Mouse (Mus musculus) embryonic facial prominence, embryonic 12.5 days (tissue): Measurements from ENCODE around the gene Glipr1. TPM values are rescaled to one million over a fixed set of nuclear protein-coding genes. Genes with fewer than 3 reads are reported as not detected.

Experiments used
- ATAC-seq: fragments of 200-750 bp; cut with Nextera tagmentation; 2 replicates; pipeline ENCODE4 v1.8.0; 2017; ENCODE audit not compliant: insufficient number of reproducible peaks, insufficient read depth, low FRiP score, low TSS enrichment
- H3K27ac ChIP-seq: fragments of 300-500 bp; sonication (generic); 2 replicates; pipeline ENCODE4 v1.5.1; 2016; ENCODE audit warnings: mild to moderate bottlenecking
- H3K27me3 ChIP-seq: fragments of 300-500 bp; sonication (generic); 2 replicates; pipeline ENCODE4 v1.6.1; 2016; ENCODE audit warnings: mild to moderate bottlenecking, moderate library complexity
- H3K36me3 ChIP-seq: fragments of 300-500 bp; sonication (generic); 2 replicates; pipeline ENCODE4 v1.6.1; 2016; ENCODE audit warnings: mild to moderate bottlenecking
- H3K4me1 ChIP-seq: fragments of 300-500 bp; sonication (generic); 2 replicates; pipeline ENCODE4 v1.6.1; 2016
- H3K4me2 ChIP-seq: fragments of 300-500 bp; sonication (generic); replicated peaks from 2 replicates; pipeline ENCODE4 v1.6.1; 2016; ENCODE audit warnings: mild to moderate bottlenecking, moderate library complexity
- H3K4me3 ChIP-seq: fragments of 300-500 bp; sonication (generic); 2 replicates; pipeline ENCODE4 v1.5.1; 2016; ENCODE audit warnings: mild to moderate bottlenecking
- H3K9ac ChIP-seq: fragments of 300-500 bp; sonication (generic); 2 replicates; pipeline ENCODE4 v1.6.1; 2016; ENCODE audit warnings: mild to moderate bottlenecking, moderate library complexity
- H3K9me3 ChIP-seq: fragments of 300-500 bp; sonication (generic); 2 replicates; pipeline ENCODE4 v1.6.1; 2016; ENCODE audit warnings: mild to moderate bottlenecking, moderate library complexity
- WGBS: fragments of 180-500 bp; shearing (Covaris S2); methylation state at CpG from one replicate; pipeline ENCODE4 v1.1.7; 2016; 5-methylcytosine and 5-hydroxymethylcytosine counted together
- polyA plus RNA-seq: library from polyadenylated mRNA; unstranded; fragments of >200 nt; fragmentation: Nextera tagmentation; extraction: Ambion mirVana; gene quantifications from 2 replicates; pipeline ENCODE4 v1.2.1, GENCODE M21; 2016

Glipr1 gene
- polyA plus RNA-seq, 1 experiment from 2014 or later: 2.4 TPM

DNA sequence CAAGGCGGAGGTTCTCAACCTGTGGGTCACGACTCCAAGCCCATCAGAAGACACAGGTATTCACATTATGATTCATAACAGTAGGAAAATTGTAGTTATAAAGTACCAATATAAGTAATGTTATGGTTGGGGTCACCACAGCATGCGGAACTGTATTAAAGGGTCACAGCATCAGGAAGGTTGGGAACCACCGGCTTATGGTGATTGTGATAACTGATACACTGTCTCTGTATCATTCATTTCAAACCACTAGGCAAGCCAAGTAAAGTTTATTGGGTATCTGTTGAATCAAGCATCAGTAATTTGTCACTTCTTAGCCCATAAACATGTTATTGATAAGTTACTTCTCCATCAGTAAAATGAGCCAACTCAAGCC, 44.4 kb downstream of the Glipr1 start:
- no peaks in the 10 kb centered on the region for H3K27me3 ChIP-seq
- H3K27ac ChIP-seq: no peak overlapping the region
- H3K36me3 ChIP-seq: no peaks in the 10 kb centered on the region
- WGBS: 40% methylated on average over 4 of the region's 4 CpGs
- ATAC-seq: no peak
- H3K4me1 ChIP-seq: 0 out of 2 replicates have a peak, but pooled peaks cover 3% of the 10 kb centered on the region
- no peak overlapping the region for H3K9ac ChIP-seq
- H3K4me3 ChIP-seq: no peak overlapping the region
- H3K4me2 ChIP-seq: no peak overlapping the region
- H3K9me3 ChIP-seq: no peaks in the 10 kb centered on the region

DNA sequence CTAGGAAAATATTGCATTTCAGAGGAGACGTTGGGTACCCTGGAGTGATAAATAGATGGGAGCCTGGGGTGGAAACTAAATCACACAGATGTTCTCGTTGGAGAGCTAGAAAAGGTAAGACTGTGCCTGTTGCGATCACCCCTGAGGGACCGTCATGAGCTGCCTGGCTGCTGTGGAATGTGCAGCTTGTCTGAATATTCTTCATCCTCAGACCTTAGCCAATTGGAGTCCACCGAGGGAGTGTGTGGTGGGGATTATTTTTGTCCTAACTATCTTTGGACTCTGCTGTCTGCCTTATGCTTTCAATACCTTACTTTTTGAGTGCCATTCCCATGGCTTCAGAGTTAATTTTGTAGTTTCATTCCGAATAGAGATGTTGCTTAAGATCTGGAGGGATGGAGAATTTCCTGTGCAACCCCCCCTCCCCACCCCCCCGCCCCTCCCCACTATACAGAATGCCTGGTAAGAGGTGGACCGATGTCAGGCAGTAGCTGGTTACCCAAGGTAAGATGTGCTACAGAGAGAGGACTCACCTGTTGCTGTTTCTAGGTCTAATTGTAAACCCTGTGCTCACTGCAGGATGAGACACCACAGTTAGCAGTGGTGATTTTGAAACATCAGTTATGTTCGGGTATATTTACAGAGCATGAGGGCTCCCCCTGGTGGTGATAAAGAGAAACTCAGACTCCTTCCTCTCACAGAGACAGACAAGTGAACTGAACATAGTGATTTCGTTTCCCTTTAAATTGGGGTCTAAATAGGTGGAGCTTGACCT, 45.0 kb downstream of the Glipr1 start:
- H3K9ac ChIP-seq: no peak overlapping the region
- peak; percentile 81 for ATAC-seq
- H3K4me2 ChIP-seq: no peak overlapping the region
- WGBS: 51% methylated on average over 10 of the region's 10 CpGs
- no peaks in the 10 kb centered on the region for H3K36me3 ChIP-seq
- H3K4me1 ChIP-seq: 0 out of 2 replicates have a peak, but pooled peaks cover 3% of the 10 kb centered on the region
- H3K27me3 ChIP-seq: no peaks in the 10 kb centered on the region
- H3K4me3 ChIP-seq: no peak overlapping the region
- H3K9me3 ChIP-seq: no peaks in the 10 kb centered on the region
- no peak overlapping the region for H3K27ac ChIP-seq

DNA sequence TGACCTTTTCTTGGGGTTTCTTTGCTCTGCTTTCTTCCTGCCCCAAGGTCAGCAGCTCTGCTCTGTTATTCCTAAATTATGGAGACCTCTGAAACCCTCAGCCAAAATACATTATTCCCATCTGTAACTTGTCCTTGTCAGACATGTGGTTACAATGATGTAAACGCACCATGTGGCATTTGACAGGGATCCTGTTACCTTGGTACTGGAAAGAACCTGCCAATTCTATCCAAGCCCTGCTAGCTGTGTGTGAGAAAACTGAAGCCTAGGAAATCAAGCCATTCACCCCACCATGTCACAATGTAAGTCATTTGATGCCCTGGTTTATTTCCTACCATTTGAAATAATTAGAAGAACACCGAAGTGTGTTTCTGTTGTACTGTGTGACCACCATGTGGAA, 46.6 kb downstream of the Glipr1 start:
- no peaks in the 10 kb centered on the region for H3K27me3 ChIP-seq
- H3K9me3 ChIP-seq: no peaks in the 10 kb centered on the region
- 0 out of 2 replicates have a peak, but pooled peaks cover 3% of the 10 kb centered on the region for H3K4me1 ChIP-seq
- ATAC-seq: no peak
- no peak overlapping the region for H3K9ac ChIP-seq
- no peak overlapping the region for H3K27ac ChIP-seq
- H3K4me2 ChIP-seq: no peak overlapping the region
- no peaks in the 10 kb centered on the region for H3K36me3 ChIP-seq
- 40% methylated on average over 2 of the region's 2 CpGs for WGBS
- no peak overlapping the region for H3K4me3 ChIP-seq

DNA sequence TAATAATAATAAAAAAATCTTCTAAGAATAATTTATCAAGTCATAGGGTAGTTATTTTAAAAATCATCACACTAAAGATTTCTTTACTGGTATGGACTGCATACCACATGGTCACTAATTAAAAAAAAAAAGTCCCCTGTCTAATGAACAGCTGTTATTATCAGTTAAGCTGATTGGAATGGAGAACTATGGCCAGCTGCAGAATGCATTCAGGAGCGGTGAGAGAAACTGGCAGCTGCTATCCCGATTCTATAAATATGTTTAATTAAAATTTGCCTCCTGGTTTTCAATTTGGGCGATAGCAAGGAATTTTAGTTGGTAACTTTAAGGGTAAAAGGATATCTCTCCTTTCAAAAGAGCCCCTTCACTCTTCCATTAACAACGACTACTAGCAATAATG, 53.4 kb downstream of the Glipr1 start:
- no peaks in the 10 kb centered on the region for H3K36me3 ChIP-seq
- no peak overlapping the region for H3K4me2 ChIP-seq
- H3K27ac ChIP-seq: no peak overlapping the region
- WGBS: 64% methylated on average over 4 of the region's 4 CpGs
- ATAC-seq: no peak
- no peaks in the 10 kb centered on the region for H3K4me1 ChIP-seq
- H3K27me3 ChIP-seq: no peaks in the 10 kb centered on the region
- H3K9ac ChIP-seq: no peak overlapping the region
- no peaks in the 10 kb centered on the region for H3K9me3 ChIP-seq
- no peak overlapping the region for H3K4me3 ChIP-seq

DNA sequence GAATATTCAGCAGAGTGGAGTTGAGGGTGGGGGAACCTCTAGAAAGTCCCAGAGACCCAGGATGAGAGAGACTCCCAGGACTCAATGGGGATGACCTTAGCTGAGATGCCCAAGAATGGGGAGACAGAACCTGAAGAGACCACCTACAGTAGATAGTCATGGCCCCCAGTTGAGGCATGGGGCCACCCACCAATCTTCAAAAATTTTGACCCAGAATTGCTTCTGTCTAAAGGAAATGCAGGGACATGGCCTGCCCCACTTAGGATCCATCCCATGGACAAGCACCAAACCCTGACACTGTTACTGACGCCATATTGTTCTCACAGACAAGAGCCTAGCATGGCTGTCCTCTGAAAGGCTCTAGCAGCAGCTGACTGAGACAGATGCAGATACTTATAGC, 54.4 kb downstream of the Glipr1 start:
- Histone ChIP-seq H3K9me3 (no peaks in the 10 kb centered on the region), H3K4me1 (no peaks in the 10 kb centered on the region), H3K4me3 (no peak overlapping the region), H3K36me3 (no peaks in the 10 kb centered on the region), H3K27ac (no peak overlapping the region), H3K9ac (no peak overlapping the region), H3K4me2 (no peak overlapping the region), H3K27me3 (no peaks in the 10 kb centered on the region)
- 95% methylated on average over 1 of the region's 1 CpGs for WGBS
- no peak for ATAC-seq

DNA sequence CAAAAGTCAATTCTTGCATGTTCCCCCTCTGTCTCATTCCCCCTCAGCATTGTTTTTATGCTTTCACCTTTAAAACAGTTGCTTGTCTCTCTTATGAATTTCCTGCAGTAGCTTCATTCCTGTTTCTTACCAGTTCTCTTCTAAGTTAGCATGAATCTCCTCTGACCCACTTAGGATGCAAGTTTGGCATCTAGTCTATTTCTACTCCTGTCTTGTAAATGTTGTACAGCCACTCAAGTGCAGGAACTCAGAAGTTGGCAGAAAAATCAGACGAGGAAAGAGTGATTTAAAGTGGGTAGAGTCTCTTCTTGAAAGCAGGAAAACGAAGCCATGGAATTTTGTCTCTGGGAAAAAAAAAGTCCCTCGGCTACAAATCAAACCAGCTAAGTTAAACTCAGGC, 56.9 kb downstream of the Glipr1 start:
- Histone ChIP-seq H3K27me3 (no peaks in the 10 kb centered on the region), H3K36me3 (no peaks in the 10 kb centered on the region), H3K27ac (no peak overlapping the region), H3K4me2 (no peak overlapping the region), H3K9ac (no peak overlapping the region), H3K4me1 (no peaks in the 10 kb centered on the region), H3K4me3 (no peak overlapping the region), H3K9me3 (no peaks in the 10 kb centered on the region)
- ATAC-seq: no peak
- 73% methylated on average over 3 of the region's 3 CpGs for WGBS

DNA sequence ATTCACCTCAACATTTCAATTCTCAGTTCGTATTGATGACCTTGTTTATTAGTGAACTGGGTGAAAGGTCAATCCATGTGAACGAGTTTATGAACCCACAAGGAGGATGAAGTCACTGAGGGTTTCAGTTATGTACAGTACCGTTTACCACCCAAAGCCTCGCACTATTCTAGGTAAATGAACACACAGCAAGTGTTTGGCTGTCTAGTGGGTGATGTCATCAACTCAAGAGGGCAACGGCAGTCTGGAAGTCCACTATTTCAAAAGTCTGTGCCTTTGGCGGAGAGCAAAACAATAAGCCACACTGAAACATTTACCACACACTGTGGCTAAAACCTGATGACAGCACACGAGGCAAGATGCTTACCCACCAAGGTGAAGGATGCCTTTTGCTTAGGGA, 59.4 kb downstream of the Glipr1 start:
- H3K9ac ChIP-seq: no peak overlapping the region

DNA sequence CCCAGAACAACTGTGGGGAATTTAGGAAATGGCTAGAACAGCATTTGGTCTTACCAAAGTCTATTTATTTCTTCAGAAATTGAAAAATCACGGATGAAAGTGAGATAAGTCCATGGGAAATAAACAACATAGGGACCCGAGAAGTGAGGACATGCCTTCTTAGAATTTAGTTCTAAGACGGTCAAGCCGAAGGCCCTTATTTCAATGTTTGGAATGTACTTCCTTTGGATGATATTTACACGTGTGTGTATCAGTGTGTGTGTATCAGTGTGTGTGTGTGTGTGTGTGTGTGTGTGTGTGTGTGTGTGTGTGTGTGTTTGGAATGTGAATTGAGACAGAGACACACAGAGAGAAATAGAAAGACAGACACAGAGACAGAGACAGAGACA, 65.3 kb downstream of the Glipr1 start:
- Histone ChIP-seq H3K4me1 (0 out of 2 replicates have a peak, but pooled peaks cover 5% of the 10 kb centered on the region), H3K4me2 (no peak overlapping the region), H3K9ac (no peak overlapping the region), H3K9me3 (no peaks in the 10 kb centered on the region), H3K4me3 (no peak overlapping the region), H3K27ac (no peak overlapping the region), H3K27me3 (no peaks in the 10 kb centered on the region), H3K36me3 (no peaks in the 10 kb centered on the region)
- ATAC-seq: no peak
- WGBS: 68% methylated on average over 5 of the region's 5 CpGs

More for the DNA sequence above, 59.4 kb downstream of the Glipr1 start:
- Histone ChIP-seq H3K9me3 (no peaks in the 10 kb centered on the region), H3K4me1 (no peaks in the 10 kb centered on the region), H3K4me3 (no peak overlapping the region), H3K36me3 (no peaks in the 10 kb centered on the region), H3K27ac (no peak overlapping the region), H3K4me2 (no peak overlapping the region), H3K27me3 (no peaks in the 10 kb centered on the region)
- ATAC-seq: no peak
- 83% methylated on average over 7 of the region's 7 CpGs for WGBS

DNA sequence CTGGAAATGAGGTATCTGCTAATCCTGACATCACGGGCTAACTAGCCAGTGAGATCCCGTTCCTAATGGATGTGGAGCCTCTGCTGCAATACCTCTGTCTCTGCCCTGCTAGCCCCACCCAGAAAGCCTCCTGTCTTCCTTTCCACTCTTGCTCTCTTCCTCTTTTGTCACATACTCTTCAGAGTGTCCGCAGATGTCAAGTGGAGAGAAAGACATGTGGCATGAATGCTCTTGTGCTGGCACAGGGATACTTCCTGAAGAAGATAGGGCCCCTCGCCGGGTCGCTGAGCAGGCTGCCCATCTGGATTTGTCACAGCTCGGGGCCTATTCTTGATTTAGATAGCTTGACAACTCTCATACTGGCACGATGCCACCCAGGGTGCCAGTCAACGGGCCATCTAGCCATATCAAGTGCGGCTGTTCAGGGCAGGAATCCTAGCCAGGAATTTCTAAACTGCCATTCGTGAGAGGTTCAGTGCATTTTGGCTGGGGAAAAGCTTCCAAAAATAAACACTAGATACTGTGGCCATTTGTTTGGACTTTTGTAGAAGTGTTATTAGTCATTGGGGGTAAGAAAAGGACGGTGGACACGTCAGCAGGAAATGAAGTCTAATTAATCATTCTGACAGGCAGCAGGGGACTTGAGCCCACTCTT, 65.8 kb downstream of the Glipr1 start:
- 63% methylated on average over 13 of the region's 13 CpGs for WGBS
- Histone ChIP-seq H3K9me3 (no peaks in the 10 kb centered on the region), H3K4me2 (no peak overlapping the region), H3K9ac (no peak overlapping the region), H3K36me3 (no peaks in the 10 kb centered on the region), H3K27ac (no peak overlapping the region), H3K4me3 (no peak overlapping the region), H3K4me1 (0 out of 2 replicates have a peak, but pooled peaks cover 5% of the 10 kb centered on the region), H3K27me3 (no peaks in the 10 kb centered on the region)
- ATAC-seq: no peak

DNA sequence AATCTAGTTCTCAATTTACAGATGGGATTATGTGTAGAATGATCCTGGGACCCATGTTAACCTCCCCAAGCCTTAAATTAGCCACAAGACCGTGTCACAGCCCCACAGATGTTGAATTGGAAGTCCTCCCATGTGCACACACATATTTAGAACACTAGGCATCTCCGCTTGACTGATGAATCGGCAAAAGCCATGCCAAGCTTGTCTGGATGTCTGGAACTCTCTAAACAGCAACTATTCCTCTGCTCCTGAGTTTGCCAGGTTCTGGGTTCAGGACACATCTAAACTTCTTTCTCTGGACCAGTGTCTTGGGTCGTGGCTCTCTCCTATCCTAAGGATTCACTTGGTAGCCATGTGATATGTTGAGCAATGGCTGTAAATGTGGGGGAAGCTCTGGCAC, 66.4 kb downstream of the Glipr1 start:
- H3K9me3 ChIP-seq: no peaks in the 10 kb centered on the region
- 77% methylated on average over 4 of the region's 4 CpGs for WGBS
- H3K4me3 ChIP-seq: no peak overlapping the region
- H3K36me3 ChIP-seq: no peaks in the 10 kb centered on the region
- 0 out of 2 replicates have a peak, but pooled peaks cover 5% of the 10 kb centered on the region for H3K4me1 ChIP-seq
- H3K27ac ChIP-seq: no peak overlapping the region
- H3K27me3 ChIP-seq: no peaks in the 10 kb centered on the region
- no peak overlapping the region for H3K4me2 ChIP-seq
- no peak for ATAC-seq
- no peak overlapping the region for H3K9ac ChIP-seq
